Mouse (Mus musculus): Measurements from ENCODE around the gene Gcn1l1. TPM values are rescaled to one million over a fixed set of nuclear protein-coding genes. Genes with fewer than 3 reads are reported as not detected.
A peak's percentile ranks its signal among the peaks of the same experiment; 100 is the strongest.

Gene Gcn1l1
- polyA plus RNA-seq, 1 experiment from 2014 or later: 40.3 TPM

DNA sequence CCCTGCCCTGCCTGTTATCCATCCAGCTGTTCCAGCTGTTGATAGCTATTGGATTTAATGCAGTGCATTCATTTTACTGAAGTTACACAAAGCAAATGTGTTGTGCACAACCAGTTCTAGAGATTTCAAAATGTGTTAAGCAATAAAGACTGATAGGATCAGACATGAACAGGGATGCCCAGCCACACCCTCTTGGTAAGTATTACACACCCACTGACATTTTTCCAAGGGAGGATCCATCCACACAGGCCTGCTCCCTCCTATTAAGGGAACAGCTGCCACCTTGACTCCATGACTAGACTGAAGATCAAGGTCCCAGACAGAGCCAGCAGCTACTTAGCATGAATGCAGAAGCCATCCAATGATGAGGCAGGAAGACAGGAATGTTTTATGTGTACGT is 92.2 kb downstream of the Gcn1l1 start:
- Histone ChIP-seq H3K27ac (replicated peaks; ENCODE audit: low read depth, low read length) (no peak overlapping the region), H3K27me3 (replicated peaks; ENCODE audit: control insufficient read depth, insufficient read depth, low read length) (no peaks in the 10 kb centered on the region), H3K4me3 (ENCODE audit: low read depth, low read length) (no peak overlapping the region), H3K9me3 (ENCODE audit: control insufficient read depth, low read length) (no peaks in the 10 kb centered on the region), H3K9ac (ENCODE audit: low read depth, low read length) (no peak overlapping the region), H3K36me3 (ENCODE audit: control insufficient read depth, insufficient read depth, low read length) (no peaks in the 10 kb centered on the region), H3K4me1 (ENCODE audit: control insufficient read depth, insufficient read depth, low read length) (no peaks in the 10 kb centered on the region), H3K4me2 (ENCODE audit: low read depth, low read length) (no peak overlapping the region)
- no peak for ATAC-seq (ENCODE audit: low read depth)
- 54% methylated on average over 1 of the region's 1 CpGs for WGBS
- DNase-seq (ENCODE audit: low spot score): peak; percentile 30

DNA sequence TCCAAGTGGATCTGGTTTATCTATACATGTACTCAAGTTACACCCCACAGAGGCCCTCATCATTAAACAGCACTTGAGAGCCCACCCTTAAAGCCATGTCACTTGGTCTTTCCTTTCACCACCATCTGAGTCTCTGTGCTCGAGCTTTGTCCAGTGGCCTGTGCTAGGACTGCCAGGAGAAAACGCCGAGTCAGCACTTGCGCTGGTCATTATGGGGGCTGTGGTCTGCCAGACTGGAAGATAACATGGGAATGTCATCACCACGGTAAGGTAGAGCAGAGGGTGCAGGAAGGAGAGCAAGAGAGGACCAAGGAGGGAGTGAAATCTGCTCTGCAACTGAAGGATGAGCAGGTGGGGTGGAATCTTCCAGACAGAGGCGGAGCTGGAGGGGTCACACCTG is 93.3 kb downstream of the Gcn1l1 start:
- Histone ChIP-seq H3K9me3 (ENCODE audit: control insufficient read depth, low read length) (no peaks in the 10 kb centered on the region), H3K4me2 (ENCODE audit: low read depth, low read length) (no peak overlapping the region), H3K9ac (ENCODE audit: low read depth, low read length) (no peak overlapping the region), H3K27me3 (replicated peaks; ENCODE audit: control insufficient read depth, insufficient read depth, low read length) (no peaks in the 10 kb centered on the region), H3K4me1 (ENCODE audit: control insufficient read depth, insufficient read depth, low read length) (no peaks in the 10 kb centered on the region), H3K36me3 (ENCODE audit: control insufficient read depth, insufficient read depth, low read length) (no peaks in the 10 kb centered on the region), H3K4me3 (ENCODE audit: low read depth, low read length) (no peak overlapping the region), H3K27ac (replicated peaks; ENCODE audit: low read depth, low read length) (no peak overlapping the region)
- no peak for DNase-seq (ENCODE audit: low spot score)
- ATAC-seq (ENCODE audit: low read depth): no peak
- 88% methylated on average over 6 of the region's 6 CpGs for WGBS

DNA sequence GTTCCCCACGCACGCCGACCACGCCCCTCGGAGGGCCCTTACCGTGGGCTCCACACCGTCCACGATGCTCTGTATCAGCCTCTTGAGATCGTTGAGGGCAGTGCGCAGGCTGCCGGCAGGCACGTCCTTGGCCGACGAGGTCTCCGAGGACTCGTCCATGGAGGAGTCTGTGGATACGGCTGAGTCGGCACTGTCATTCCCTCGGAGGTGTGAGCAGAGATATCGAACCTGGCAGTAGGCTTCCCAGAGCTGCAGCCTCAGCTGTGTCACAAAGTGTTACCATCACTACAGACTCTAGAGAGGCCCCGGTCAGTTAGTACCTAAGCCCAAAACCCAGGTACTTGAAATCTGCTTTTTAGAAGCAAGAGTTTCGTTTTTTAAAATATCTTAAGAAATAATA is 97.6 kb downstream of the Gcn1l1 start:
- Histone ChIP-seq H3K9ac (ENCODE audit: low read depth, low read length) (no peak overlapping the region), H3K36me3 (ENCODE audit: control insufficient read depth, insufficient read depth, low read length) (no peaks in the 10 kb centered on the region), H3K4me2 (ENCODE audit: low read depth, low read length) (no peak overlapping the region), H3K27me3 (replicated peaks; ENCODE audit: control insufficient read depth, insufficient read depth, low read length) (no peaks in the 10 kb centered on the region), H3K27ac (replicated peaks; ENCODE audit: low read depth, low read length) (no peak overlapping the region), H3K4me1 (ENCODE audit: control insufficient read depth, insufficient read depth, low read length) (no peaks in the 10 kb centered on the region), H3K9me3 (ENCODE audit: control insufficient read depth, low read length) (no peaks in the 10 kb centered on the region), H3K4me3 (ENCODE audit: low read depth, low read length) (no peak overlapping the region)
- ATAC-seq (ENCODE audit: low read depth) (no peak), DNase-seq (ENCODE audit: low spot score) (no peak)
- 83% methylated on average over 22 of the region's 22 CpGs for WGBS

DNA sequence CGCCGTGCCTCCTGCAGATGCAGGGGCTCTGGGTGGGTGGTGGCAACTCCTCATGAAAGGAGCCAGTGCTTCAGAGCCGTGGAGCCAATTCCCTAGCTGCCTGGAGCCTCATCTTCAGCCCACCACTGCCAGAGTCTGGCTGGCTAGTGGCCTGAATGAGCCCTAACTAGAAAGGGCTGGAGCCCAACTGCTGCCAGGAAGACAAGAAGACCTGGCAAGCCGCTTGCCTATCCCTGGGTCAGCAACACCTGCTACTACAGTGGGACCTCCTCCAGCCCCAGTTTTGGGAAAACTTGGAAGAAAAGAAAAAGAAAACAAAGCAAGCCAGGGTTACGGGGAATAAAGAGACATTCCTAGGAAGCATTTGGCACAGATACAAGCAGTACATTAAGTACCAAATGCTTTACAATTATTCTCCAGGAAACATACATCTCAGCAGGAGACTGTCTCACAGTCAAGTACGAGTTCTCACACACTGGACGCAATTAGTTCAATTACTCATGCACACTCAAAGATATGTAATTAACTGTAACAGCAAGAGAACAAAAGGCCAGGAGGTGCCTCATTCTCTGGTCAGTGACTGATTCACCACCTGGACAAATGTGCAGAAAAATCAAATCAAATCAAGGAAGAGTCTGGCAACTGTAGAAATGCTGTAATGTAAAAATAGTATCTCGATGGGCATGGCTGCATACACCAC is 101.5 kb downstream of the Gcn1l1 start:
- Histone ChIP-seq H3K4me2 (ENCODE audit: low read depth, low read length) (no peak overlapping the region), H3K27ac (replicated peaks; ENCODE audit: low read depth, low read length) (no peak overlapping the region), H3K36me3 (ENCODE audit: control insufficient read depth, insufficient read depth, low read length) (no peaks in the 10 kb centered on the region), H3K4me3 (ENCODE audit: low read depth, low read length) (no peak overlapping the region), H3K9ac (ENCODE audit: low read depth, low read length) (no peak overlapping the region), H3K27me3 (replicated peaks; ENCODE audit: control insufficient read depth, insufficient read depth, low read length) (no peaks in the 10 kb centered on the region), H3K9me3 (ENCODE audit: control insufficient read depth, low read length) (no peaks in the 10 kb centered on the region), H3K4me1 (ENCODE audit: control insufficient read depth, insufficient read depth, low read length) (no peaks in the 10 kb centered on the region)
- ATAC-seq (ENCODE audit: low read depth) (peak; percentile 30; the same call in 1 of the 2 replicates), DNase-seq (ENCODE audit: low spot score) (peak; percentile 35)
- 58% methylated on average over 8 of the region's 8 CpGs for WGBS

DNA sequence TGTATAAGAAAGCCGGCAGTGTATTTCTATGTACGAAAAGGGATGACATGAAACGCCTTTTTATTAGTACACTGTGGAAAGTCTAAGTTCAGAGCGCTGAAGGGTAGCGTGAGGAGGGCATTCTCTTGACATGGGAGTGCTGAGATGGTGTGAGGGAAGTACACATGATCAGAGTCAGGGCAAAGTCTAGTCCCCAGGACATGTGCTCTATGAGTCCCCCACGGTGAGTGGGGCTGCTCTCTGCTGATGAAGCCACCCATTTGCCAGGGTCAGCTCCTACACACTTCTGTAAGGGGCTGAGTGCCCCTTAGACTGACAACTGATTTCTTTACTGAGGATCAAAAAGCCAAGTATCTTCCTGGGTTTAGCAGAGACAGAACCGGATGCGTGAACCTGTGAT is 102.2 kb downstream of the Gcn1l1 start:
- Histone ChIP-seq H3K4me2 (ENCODE audit: low read depth, low read length) (no peak overlapping the region), H3K9ac (ENCODE audit: low read depth, low read length) (no peak overlapping the region), H3K27me3 (replicated peaks; ENCODE audit: control insufficient read depth, insufficient read depth, low read length) (no peaks in the 10 kb centered on the region), H3K27ac (replicated peaks; ENCODE audit: low read depth, low read length) (no peak overlapping the region), H3K4me1 (ENCODE audit: control insufficient read depth, insufficient read depth, low read length) (no peaks in the 10 kb centered on the region), H3K36me3 (ENCODE audit: control insufficient read depth, insufficient read depth, low read length) (no peaks in the 10 kb centered on the region), H3K9me3 (ENCODE audit: control insufficient read depth, low read length) (no peaks in the 10 kb centered on the region), H3K4me3 (ENCODE audit: low read depth, low read length) (no peak overlapping the region)
- ATAC-seq (ENCODE audit: low read depth) (no peak), DNase-seq (ENCODE audit: low spot score) (no peak)
- 77% methylated on average over 8 of the region's 8 CpGs for WGBS

- H3K4me2 ChIP-seq (ENCODE audit: low read depth, low read length): no peak overlapping the region
- no peaks in the 10 kb centered on the region for H3K27me3 ChIP-seq (replicated peaks; ENCODE audit: control insufficient read depth, insufficient read depth, low read length)
- ATAC-seq (ENCODE audit: low read depth) (no peak), DNase-seq (ENCODE audit: low spot score) (no peak)
- H3K4me3 ChIP-seq (ENCODE audit: low read depth, low read length): no peak overlapping the region
- WGBS: 24% methylated on average over 5 of the region's 7 CpGs
- H3K9me3 ChIP-seq (ENCODE audit: control insufficient read depth, low read length): no peaks in the 10 kb centered on the region
- no peaks in the 10 kb centered on the region for H3K4me1 ChIP-seq (ENCODE audit: control insufficient read depth, insufficient read depth, low read length)
- H3K9ac ChIP-seq (ENCODE audit: low read depth, low read length): no peak overlapping the region
- no peaks in the 10 kb centered on the region for H3K36me3 ChIP-seq (ENCODE audit: control insufficient read depth, insufficient read depth, low read length)
- H3K27ac ChIP-seq (replicated peaks; ENCODE audit: low read depth, low read length): no peak overlapping the region
Measured at GRCm38 (mm10) chr5:115667894-115668293, 102.8 kb downstream of the Gcn1l1 start.

DNA sequence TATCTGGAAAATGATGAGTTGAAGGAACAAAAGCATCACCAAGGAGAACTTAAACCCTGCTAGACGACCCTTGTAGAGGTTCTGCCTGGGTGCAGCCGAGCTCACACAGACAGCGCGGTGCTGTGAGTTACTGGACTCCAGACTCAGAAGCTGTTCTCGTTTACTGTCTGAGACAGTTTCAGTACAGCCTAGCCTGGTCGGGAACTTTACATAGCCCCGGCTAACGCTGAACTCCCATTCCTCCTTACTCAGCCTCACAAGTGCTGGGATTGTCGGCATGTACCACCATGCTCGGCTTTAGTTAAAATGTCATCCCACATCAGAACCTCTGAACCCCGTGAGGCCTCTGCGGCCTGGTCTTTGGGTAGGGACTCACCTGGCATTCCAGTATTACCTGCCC is 103.9 kb downstream of the Gcn1l1 start:
- ATAC-seq (ENCODE audit: low read depth): no peak
- Histone ChIP-seq H3K4me2 (ENCODE audit: low read depth, low read length) (no peak overlapping the region), H3K9me3 (ENCODE audit: control insufficient read depth, low read length) (no peaks in the 10 kb centered on the region), H3K4me1 (ENCODE audit: control insufficient read depth, insufficient read depth, low read length) (no peaks in the 10 kb centered on the region), H3K27ac (replicated peaks; ENCODE audit: low read depth, low read length) (no peak overlapping the region), H3K9ac (ENCODE audit: low read depth, low read length) (no peak overlapping the region), H3K27me3 (replicated peaks; ENCODE audit: control insufficient read depth, insufficient read depth, low read length) (no peaks in the 10 kb centered on the region), H3K4me3 (ENCODE audit: low read depth, low read length) (no peak overlapping the region), H3K36me3 (ENCODE audit: control insufficient read depth, insufficient read depth, low read length) (no peaks in the 10 kb centered on the region)
- 83% methylated on average over 12 of the region's 12 CpGs for WGBS
- no peak for DNase-seq (ENCODE audit: low spot score)

DNA sequence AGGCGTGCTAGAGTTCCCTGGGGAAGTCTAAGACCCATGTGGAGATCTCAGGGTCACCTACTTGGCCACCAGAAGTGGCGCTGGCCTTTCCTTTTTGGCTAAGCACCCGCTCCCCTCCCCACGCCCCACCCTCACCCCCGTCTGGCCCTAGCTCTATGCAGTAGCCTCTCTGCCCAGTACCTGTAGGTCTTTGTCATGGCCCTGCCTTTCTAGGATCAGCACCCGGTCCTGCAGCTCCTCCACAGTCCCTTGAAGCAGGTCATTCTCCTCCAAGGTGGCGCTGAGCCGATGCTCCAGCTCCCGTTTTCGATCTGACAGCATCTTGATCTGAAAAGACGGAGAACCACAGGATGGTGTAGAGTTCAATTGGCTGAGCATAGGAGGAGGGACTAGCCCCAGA is 104.9 kb downstream of the Gcn1l1 start:
- Histone ChIP-seq H3K27me3 (replicated peaks; ENCODE audit: control insufficient read depth, insufficient read depth, low read length) (no peaks in the 10 kb centered on the region), H3K9me3 (ENCODE audit: control insufficient read depth, low read length) (no peaks in the 10 kb centered on the region), H3K9ac (ENCODE audit: low read depth, low read length) (no peak overlapping the region), H3K4me2 (ENCODE audit: low read depth, low read length) (no peak overlapping the region), H3K4me1 (ENCODE audit: control insufficient read depth, insufficient read depth, low read length) (no peaks in the 10 kb centered on the region), H3K4me3 (ENCODE audit: low read depth, low read length) (no peak overlapping the region), H3K36me3 (ENCODE audit: control insufficient read depth, insufficient read depth, low read length) (no peaks in the 10 kb centered on the region), H3K27ac (replicated peaks; ENCODE audit: low read depth, low read length) (no peak overlapping the region)
- WGBS: 91% methylated on average over 11 of the region's 11 CpGs
- DNase-seq (ENCODE audit: low spot score): no peak
- no peak for ATAC-seq (ENCODE audit: low read depth)

GRCm38 (mm10) chr5:115670406-115670805 is 105.4 kb downstream of the Gcn1l1 start:
- WGBS: 61% methylated on average over 2 of the region's 2 CpGs
- DNase-seq (ENCODE audit: low spot score) (no peak), ATAC-seq (ENCODE audit: low read depth) (no peak)
- Histone ChIP-seq H3K27ac (replicated peaks; ENCODE audit: low read depth, low read length) (no peak overlapping the region), H3K4me2 (ENCODE audit: low read depth, low read length) (no peak overlapping the region), H3K4me3 (ENCODE audit: low read depth, low read length) (no peak overlapping the region), H3K9me3 (ENCODE audit: control insufficient read depth, low read length) (no peaks in the 10 kb centered on the region), H3K9ac (ENCODE audit: low read depth, low read length) (no peak overlapping the region), H3K27me3 (replicated peaks; ENCODE audit: control insufficient read depth, insufficient read depth, low read length) (no peaks in the 10 kb centered on the region), H3K36me3 (ENCODE audit: control insufficient read depth, insufficient read depth, low read length) (no peaks in the 10 kb centered on the region), H3K4me1 (ENCODE audit: control insufficient read depth, insufficient read depth, low read length) (no peaks in the 10 kb centered on the region)
